Mouse (Mus musculus): ENCODE measurements at regions not wholly inside any gene's neighbourhood (a gene's known extent, or its start where the extent isn't known, plus 50 kb on each side); places are given as distances from the start of the nearest gene placed in this dataset.
A peak's percentile ranks its signal among the peaks of the same experiment; 100 is the strongest.

DNA sequence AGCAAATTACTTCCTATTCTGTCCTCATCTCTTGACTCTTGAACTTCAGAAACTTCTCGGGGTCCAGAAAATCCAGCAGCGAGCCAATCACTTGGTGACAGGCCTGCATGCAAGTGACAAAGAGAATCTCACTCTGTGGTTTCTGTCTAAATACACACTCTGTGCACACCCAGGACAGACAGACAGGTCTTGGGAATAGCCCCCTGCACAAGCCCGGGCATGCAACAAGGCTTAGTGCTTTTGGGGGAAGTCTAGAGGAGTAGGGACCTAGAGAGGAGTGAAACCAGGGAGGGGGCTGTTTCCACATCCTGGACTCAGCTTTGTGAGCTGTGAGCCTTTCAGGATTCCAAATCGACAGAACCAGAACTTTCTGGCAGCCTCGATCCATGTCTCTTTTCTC lies 259.6 kb downstream of the Ajap1 start:
- Histone ChIP-seq H3K9me3 (no peaks in the 10 kb centered on the region), H3K36me3 (no peaks in the 10 kb centered on the region), H3K4me1 (replicated peaks) (peaks cover 14% of the 10 kb centered on the region), H3K27me3 (peaks cover 10% of the 10 kb centered on the region; the same call in 1 of the 2 replicates), H3K27ac (no peak overlapping the region), H3K4me2 (no peak overlapping the region), H3K4me3 (no peak overlapping the region), H3K9ac (no peak overlapping the region)
- 88% methylated on average over 5 of the region's 5 CpGs for WGBS
- ATAC-seq (ENCODE audit: low FRiP score), result no peak

DNA sequence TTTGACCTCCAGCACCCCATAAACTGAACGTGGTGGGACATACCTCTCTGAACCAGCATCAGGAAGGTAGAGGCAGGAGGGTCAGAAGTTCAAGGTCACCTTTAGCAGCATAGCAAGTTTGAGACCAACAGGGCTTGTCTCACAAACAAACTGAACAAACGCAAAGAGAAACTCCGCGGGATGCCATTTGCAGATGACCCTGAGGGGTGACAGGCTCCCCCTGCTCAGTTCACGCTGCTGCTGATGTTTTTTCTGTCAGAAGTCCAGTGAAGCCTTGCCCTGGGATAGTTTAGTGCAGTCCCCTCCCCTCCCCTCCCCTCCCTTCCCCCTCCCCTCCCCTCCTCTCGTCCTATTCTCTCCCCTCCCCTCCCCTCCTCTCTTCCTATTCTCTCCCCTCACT lies 262.1 kb downstream of the Ajap1 start:
- no peaks in the 10 kb centered on the region for H3K36me3 ChIP-seq

DNA sequence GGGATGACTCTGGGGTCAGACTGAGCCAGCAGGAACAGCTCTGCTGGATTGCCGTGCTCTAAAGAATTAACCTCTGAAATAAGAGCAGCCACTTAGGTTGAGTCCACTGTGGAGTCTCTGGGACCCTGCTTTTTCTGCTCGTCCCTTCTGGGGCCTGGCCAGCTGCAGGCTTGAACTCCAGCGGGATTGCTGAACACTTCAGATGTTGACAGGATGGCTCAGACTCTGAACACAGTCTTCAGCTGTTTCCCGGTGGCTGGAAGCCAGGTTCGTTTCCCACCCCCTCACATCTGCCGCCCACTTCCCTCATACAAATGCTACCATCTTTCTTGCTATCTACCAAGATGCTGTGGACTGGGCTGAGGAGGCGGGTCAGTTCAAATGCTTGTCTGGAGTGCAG lies 262.5 kb downstream of the Ajap1 start:
- no peaks in the 10 kb centered on the region for H3K9me3 ChIP-seq
- H3K27ac ChIP-seq, result no peak overlapping the region
- H3K36me3 ChIP-seq, result no peaks in the 10 kb centered on the region
- WGBS, result 38% methylated on average over 7 of the region's 7 CpGs
- ATAC-seq (ENCODE audit: low FRiP score), result no peak
- H3K4me1 ChIP-seq (replicated peaks), result peaks cover 13% of the 10 kb centered on the region
- no peak overlapping the region for H3K4me2 ChIP-seq
- no peak overlapping the region for H3K9ac ChIP-seq
- H3K4me3 ChIP-seq, result no peak overlapping the region
- peaks cover 13% of the 10 kb centered on the region; the same call in 1 of the 2 replicates for H3K27me3 ChIP-seq

More for the DNA sequence above, 262.1 kb downstream of the Ajap1 start:
- peaks cover 14% of the 10 kb centered on the region for H3K4me1 ChIP-seq (replicated peaks)
- H3K4me3 ChIP-seq, result no peak overlapping the region
- H3K9me3 ChIP-seq, result no peaks in the 10 kb centered on the region
- H3K27me3 ChIP-seq, result peaks cover 13% of the 10 kb centered on the region; the same call in 1 of the 2 replicates
- H3K9ac ChIP-seq, result no peak overlapping the region
- WGBS, result 28% methylated on average over 5 of the region's 6 CpGs
- no peak for ATAC-seq (ENCODE audit: low FRiP score)
- no peak overlapping the region for H3K4me2 ChIP-seq
- H3K27ac ChIP-seq, result no peak overlapping the region

DNA sequence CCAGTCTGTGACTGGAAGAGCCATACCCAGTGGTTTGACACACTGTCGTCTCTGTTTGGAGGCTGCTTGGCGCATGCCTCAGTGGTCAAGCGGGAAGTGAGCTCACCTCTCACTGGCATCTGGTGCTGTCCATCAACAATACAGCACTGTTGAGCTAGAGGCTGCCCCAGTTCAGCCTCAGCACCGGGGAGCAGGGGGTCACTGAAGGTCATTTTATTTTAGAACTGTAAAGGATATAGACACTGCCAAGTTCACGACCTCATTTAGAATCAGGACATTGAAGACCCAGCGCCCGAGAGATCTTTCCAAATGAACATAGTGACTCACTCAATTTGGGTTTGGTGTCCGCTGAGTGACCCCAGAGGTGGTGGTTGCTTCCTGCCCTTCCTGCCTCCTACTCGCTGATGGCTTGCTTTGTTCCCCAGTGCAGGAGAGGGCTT lies 265.1 kb downstream of the Ajap1 start:
- H3K9me3 ChIP-seq, result no peaks in the 10 kb centered on the region
- no peaks in the 10 kb centered on the region for H3K36me3 ChIP-seq
- no peak overlapping the region for H3K4me3 ChIP-seq
- H3K27me3 ChIP-seq, result peaks cover 10% of the 10 kb centered on the region; the same call in 1 of the 2 replicates
- no peak overlapping the region for H3K4me2 ChIP-seq
- H3K27ac ChIP-seq, result no peak overlapping the region
- 80% methylated on average over 9 of the region's 9 CpGs for WGBS
- ATAC-seq (ENCODE audit: low FRiP score), result no peak
- no peak overlapping the region for H3K9ac ChIP-seq
- H3K4me1 ChIP-seq (replicated peaks), result peaks cover 6% of the 10 kb centered on the region; the same call in 1 of the 2 replicates

DNA sequence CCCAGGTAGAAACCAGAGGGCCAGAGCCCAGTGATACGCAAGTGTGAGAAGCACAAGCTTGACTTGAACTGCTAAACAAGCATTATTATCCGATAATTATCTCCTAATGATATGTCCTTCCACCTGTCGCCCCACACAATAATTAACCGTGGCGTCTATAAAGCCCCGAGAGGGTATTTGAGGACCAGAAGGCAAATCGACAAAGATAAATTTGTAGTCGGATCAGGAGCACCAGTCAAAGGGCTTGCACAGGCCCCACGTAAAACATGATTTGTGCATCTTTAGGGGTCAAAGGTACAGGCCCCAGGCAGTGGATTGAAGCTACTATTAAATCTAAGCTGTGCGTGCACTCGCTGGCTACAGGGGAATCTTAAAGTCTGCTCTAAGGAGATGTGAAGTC lies 270.5 kb downstream of the Ajap1 start:
- H3K9me3 ChIP-seq, result no peaks in the 10 kb centered on the region
- ATAC-seq (ENCODE audit: low FRiP score), result no peak
- no peak overlapping the region for H3K4me3 ChIP-seq
- 0 out of 2 replicates have a peak, but pooled peaks cover 7% of the 10 kb centered on the region for H3K27me3 ChIP-seq
- WGBS, result 36% methylated on average over 11 of the region's 11 CpGs
- H3K4me1 ChIP-seq (replicated peaks), result peaks cover 21% of the 10 kb centered on the region
- no peak overlapping the region for H3K4me2 ChIP-seq
- H3K9ac ChIP-seq, result no peak overlapping the region
- no peaks in the 10 kb centered on the region for H3K36me3 ChIP-seq
- no peak overlapping the region for H3K27ac ChIP-seq

DNA sequence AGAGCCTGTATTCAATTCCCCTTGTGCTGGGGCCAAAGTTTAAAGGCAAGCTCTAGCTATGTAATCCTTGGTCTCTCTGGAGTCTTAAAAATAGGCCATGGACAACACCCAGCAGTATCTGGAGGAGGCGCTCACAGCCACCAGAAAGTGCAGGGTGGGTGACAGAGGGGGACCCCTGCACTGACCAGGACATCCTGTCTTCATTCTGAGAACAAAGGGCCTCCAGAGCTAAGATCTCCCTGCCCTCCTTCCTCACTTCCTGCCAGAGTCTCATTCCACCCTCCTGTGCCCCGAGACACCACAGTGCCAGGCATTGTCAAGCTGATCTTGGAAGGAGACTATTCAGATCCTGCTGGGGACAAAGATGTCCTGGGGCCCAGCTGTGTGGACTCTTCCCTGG lies 273.8 kb downstream of the Ajap1 start:
- Histone ChIP-seq H3K4me1 (replicated peaks) (peaks cover 32% of the 10 kb centered on the region), H3K4me2 (no peak overlapping the region), H3K9me3 (no peaks in the 10 kb centered on the region), H3K4me3 (no peak overlapping the region), H3K27me3 (peaks cover 17% of the 10 kb centered on the region), H3K36me3 (no peaks in the 10 kb centered on the region), H3K27ac (no peak overlapping the region), H3K9ac (no peak overlapping the region)
- no peak for ATAC-seq (ENCODE audit: low FRiP score)
- WGBS, result 38% methylated on average over 2 of the region's 2 CpGs

DNA sequence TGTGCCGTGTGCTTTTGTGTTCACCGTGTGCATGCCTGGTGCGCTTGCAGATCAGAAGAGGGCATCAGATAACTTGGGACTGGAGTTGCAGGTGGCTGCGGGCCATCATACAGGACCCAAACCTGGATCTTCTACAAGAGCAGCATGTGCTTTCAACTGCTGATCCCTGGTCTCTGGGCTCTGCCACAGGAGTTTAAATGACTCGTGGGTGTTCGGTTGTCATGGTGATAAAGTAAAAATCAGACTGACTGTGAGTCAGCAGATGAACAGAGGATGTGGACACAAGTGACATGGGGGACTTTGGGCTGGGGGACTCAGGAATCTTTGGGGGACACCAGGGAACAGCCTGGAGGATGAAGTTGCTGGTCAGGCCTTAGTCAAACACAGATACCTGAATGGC lies 274.4 kb downstream of the Ajap1 start:
- H3K4me2 ChIP-seq, result no peak overlapping the region
- H3K27me3 ChIP-seq, result peaks cover 19% of the 10 kb centered on the region
- ATAC-seq (ENCODE audit: low FRiP score), result no peak
- no peak overlapping the region for H3K4me3 ChIP-seq
- no peaks in the 10 kb centered on the region for H3K36me3 ChIP-seq
- H3K4me1 ChIP-seq (replicated peaks), result peaks cover 32% of the 10 kb centered on the region
- H3K27ac ChIP-seq, result no peak overlapping the region
- H3K9me3 ChIP-seq, result no peaks in the 10 kb centered on the region
- 66% methylated on average over 6 of the region's 6 CpGs for WGBS
- no peak overlapping the region for H3K9ac ChIP-seq

DNA sequence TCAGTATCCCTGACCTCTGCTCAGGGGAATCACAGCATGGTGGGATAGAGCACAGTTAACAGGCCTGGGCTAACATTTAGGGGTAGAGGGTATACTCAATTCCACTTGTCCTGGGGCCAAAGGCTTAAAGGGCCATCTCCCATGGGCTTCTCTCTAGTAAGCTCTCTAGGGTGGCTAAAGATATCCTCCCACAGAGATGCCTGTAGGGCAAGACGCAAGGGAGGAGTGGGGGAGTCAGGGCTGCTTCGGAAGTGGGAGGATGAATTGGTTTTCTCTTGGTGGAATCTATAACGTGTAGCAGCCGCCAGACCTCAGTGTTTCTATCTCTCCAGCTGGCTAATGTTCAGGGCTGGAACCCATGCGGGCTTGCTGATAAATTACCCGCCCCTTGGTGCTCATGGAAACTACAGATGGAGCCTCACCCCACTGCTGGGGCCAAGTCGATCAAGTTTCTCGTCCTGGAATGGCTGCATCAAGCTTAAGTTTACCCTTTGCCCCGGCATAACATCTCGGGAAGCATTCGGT lies 275.0 kb downstream of the Ajap1 start:
- ATAC-seq (ENCODE audit: low FRiP score), result no peak
- Histone ChIP-seq H3K9me3 (no peaks in the 10 kb centered on the region), H3K27ac (peak overlapping the region; percentile 76), H3K36me3 (no peaks in the 10 kb centered on the region), H3K4me1 (replicated peaks) (peaks cover 32% of the 10 kb centered on the region), H3K4me3 (no peak overlapping the region), H3K27me3 (peaks cover 25% of the 10 kb centered on the region), H3K4me2 (no peak overlapping the region), H3K9ac (no peak overlapping the region)
- 58% methylated on average over 11 of the region's 11 CpGs for WGBS

DNA sequence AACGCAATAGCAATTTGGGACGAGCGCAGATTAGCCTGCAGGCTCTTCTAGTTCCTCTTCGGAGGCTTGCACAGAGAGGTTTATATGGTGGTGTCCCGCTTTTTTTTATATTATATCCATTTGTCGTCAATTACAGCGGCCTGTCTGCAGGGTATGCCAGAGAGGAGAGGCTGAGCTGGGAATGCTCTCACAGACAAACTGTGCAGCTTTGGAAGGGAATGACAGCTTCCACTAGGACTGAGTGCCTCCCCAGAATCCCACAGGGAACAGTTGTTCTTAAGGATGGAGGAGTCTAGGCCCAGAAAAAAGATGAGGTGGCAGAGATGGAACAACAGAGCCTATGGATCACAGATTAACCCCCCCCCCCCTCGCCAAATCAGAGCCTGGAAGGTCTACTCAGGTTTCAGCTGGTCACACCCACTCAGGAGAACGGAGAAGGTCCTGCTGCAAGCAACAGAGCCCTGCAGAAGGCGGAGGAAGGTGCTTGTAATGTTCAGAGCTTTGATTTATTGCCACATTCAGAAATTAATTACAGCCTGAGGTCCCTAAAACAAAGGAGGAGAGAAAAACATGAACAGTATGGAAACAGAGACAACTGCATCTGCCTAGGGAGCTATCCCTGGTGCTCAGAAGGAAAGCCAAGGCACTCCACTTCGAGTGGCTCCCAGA lies 275.7 kb downstream of the Ajap1 start:
- 59% methylated on average over 11 of the region's 11 CpGs for WGBS
- Histone ChIP-seq H3K4me2 (no peak overlapping the region), H3K4me3 (no peak overlapping the region), H3K36me3 (no peaks in the 10 kb centered on the region), H3K27ac (peak overlapping the region; percentile 76), H3K9me3 (no peaks in the 10 kb centered on the region), H3K27me3 (peaks cover 32% of the 10 kb centered on the region), H3K9ac (no peak overlapping the region), H3K4me1 (replicated peaks) (peaks cover 26% of the 10 kb centered on the region)
- ATAC-seq (ENCODE audit: low FRiP score), result 0 out of 2 replicates have a peak, but pooled peaks have one; percentile 33

DNA sequence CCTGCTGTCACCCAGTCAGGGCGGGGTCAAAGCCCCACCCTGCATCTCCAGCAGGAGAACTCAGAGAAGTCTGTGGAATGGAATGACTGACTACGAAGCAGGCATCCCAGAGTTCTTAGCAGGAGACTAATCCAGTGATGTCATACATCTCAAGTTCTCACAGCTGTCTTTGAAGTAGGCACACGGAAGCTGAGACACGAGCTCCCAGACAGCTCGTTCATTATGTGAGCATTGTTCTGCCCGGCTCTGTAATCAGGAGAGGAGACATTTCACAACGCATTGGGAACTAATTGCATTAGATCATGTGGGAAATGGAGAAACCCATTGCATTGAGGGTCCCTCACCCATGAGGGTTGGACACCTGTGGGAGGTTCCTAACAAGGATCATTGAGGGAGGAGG lies 277.8 kb downstream of the Ajap1 start:
- H3K9me3 ChIP-seq, result no peaks in the 10 kb centered on the region
- peaks cover 25% of the 10 kb centered on the region for H3K4me1 ChIP-seq (replicated peaks)
- H3K9ac ChIP-seq, result no peak overlapping the region
- no peak overlapping the region for H3K4me3 ChIP-seq
- H3K4me2 ChIP-seq, result no peak overlapping the region
- H3K36me3 ChIP-seq, result no peaks in the 10 kb centered on the region
- ATAC-seq (ENCODE audit: low FRiP score), result no peak
- WGBS, result 56% methylated on average over 7 of the region's 7 CpGs
- H3K27ac ChIP-seq, result no peak overlapping the region
- H3K27me3 ChIP-seq, result peaks cover 34% of the 10 kb centered on the region

DNA sequence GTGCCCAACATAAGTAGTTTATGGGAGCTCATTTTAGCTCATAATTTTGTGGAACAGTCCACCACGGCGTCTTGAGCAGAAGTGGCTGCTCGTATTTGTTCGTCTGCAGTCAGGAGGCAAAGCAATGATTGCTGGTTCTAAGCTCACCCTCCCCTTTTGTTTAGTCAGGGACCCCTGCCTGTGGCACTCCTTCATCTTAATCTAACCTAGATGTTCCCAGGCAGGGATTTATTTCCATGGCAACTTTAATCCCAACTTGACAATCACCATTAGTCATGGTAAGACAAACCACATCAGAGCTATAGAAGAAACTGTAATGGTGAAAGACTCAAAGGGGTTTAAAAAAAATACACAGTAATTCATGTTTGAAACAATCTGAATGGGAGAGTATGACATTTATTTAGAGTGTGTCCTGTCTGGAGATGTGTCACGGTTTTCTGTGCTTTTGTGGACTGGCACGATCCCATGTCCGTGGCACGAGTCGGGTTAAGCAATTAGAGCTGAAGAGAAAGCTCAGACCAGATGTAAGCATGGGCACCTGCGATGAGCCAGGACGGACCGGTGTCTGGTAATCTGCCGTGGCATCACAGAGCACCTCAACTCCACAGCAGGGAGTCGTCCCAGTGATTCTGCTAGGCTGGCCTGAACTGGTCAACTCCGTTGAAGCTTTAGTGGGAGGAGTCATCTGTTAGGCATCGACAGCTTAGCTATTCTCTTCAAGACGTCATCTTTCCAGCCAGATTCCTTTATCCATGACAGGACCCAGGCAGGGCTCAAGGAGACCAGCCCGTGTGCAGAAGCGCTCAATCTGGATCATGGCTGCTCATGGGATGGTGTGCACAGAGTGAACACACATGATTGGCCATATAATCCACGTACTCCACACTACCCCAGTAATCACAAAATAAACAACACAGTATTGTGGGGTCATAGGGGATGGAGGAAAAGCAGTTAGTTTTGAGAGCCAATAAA lies 281.5 kb downstream of the Ajap1 start:
- Histone ChIP-seq H3K36me3 (no peaks in the 10 kb centered on the region), H3K4me3 (no peak overlapping the region), H3K4me2 (no peak overlapping the region), H3K4me1 (replicated peaks) (peaks cover 1% of the 10 kb centered on the region; the same call in 1 of the 2 replicates), H3K27me3 (peaks cover 33% of the 10 kb centered on the region), H3K27ac (no peak overlapping the region), H3K9me3 (peaks cover 8% of the 10 kb centered on the region), H3K9ac (no peak overlapping the region)
- no peak for ATAC-seq (ENCODE audit: low FRiP score)
- WGBS, result 53% methylated on average over 20 of the region's 20 CpGs

DNA sequence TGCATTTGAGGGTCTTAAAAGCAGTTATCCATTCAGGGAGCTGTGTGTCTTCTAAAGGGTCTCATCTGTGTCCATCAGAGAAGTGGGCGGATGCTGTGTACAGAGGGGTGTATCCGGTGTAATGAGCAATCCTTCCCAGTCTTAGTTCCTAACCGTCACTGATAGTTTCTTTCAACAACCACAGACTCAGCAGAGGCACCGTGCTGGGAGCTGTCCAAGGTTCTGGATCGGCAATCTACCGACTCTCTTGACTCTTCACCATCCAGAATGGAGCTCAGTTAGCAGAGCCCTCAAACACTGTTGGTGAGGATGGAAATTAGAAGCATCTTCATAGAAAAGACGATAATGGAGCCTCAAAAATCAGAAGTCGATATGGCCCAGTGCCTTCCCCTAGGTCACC lies 293.1 kb downstream of the Ajap1 start:
- 10% methylated on average over 8 of the region's 8 CpGs for WGBS

More for the DNA sequence above, 293.1 kb downstream of the Ajap1 start:
- H3K4me1 ChIP-seq (replicated peaks), result peaks cover 20% of the 10 kb centered on the region
- H3K36me3 ChIP-seq, result no peaks in the 10 kb centered on the region
- ATAC-seq (ENCODE audit: low FRiP score), result no peak
- no peaks in the 10 kb centered on the region for H3K9me3 ChIP-seq
- H3K27ac ChIP-seq, result no peak overlapping the region
- no peak overlapping the region for H3K4me3 ChIP-seq
- H3K4me2 ChIP-seq, result no peak overlapping the region
- peaks cover 21% of the 10 kb centered on the region for H3K27me3 ChIP-seq
- no peak overlapping the region for H3K9ac ChIP-seq
